Mouse (Mus musculus) testis, adult 2 months (tissue): ENCODE measurements around the gene Arl6.
A peak's percentile ranks its signal among the peaks of the same experiment; 100 is the strongest.

Experiments used
- CTCF ChIP-seq: fragments of 200-500 bp; IDR thresholded peaks from 2 replicates; pipeline ENCODE4 v1.5.1; 2012; ENCODE audit warnings: low read depth, mild to moderate bottlenecking, inconsistent platforms, low read length, moderate library complexity; ENCODE audit not compliant: control insufficient read depth, insufficient read depth, insufficient replicate concordance
- POLR2A ChIP-seq: fragments of 200-500 bp; IDR thresholded peaks from 2 replicates; pipeline ENCODE4 v1.6.1; 2012; ENCODE audit warnings: low read depth, mild to moderate bottlenecking, inconsistent platforms, low read length, moderate library complexity; ENCODE audit not compliant: control insufficient read depth

- 0 out of 2 replicates have a peak, but pooled peaks have one; percentile 5 for TF ChIP-seq CTCF
- peak; percentile 71 for TF ChIP-seq POLR2A
These were observed at the start of gene Arl6 for GRCm38 (mm10) chr16:59639102-59639691.
